Mouse (Mus musculus) forebrain, embryonic 14.5 days (tissue): Measurements from ENCODE around the gene Kif21a. TPM values are rescaled to one million over a fixed set of nuclear protein-coding genes. Genes with fewer than 3 reads are reported as not detected.

Experiments
- ATAC-seq: fragments of 200-750 bp; cut with Nextera tagmentation; 2 replicates; pipeline ENCODE4 v1.8.0; 2017; ENCODE audit warnings: mild to moderate bottlenecking, moderate library complexity
- DNase-seq: peaks from one replicate; pipeline ENCODE4 v3.0.0-alpha.2; 2015; ENCODE audit warnings: low spot score
- H3K27ac ChIP-seq: fragments of 300-500 bp; sonication (generic); 2 replicates; pipeline ENCODE4 v1.5.1; 2014; ENCODE audit warnings: low read depth, mild to moderate bottlenecking, control low read depth, low read length, moderate library complexity
- H3K27me3 ChIP-seq: fragments of 300-500 bp; sonication (generic); replicated peaks from 2 replicates; pipeline ENCODE4 v1.6.1; 2014; ENCODE audit warnings: low read length, control low read depth, mixed read lengths; ENCODE audit not compliant: control insufficient read depth, insufficient read depth
- H3K36me3 ChIP-seq: fragments of 300-500 bp; sonication (generic); 2 replicates; pipeline ENCODE4 v1.6.1; 2014; ENCODE audit warnings: low read length, control low read depth; ENCODE audit not compliant: control insufficient read depth, insufficient read depth
- H3K4me1 ChIP-seq: fragments of 300-500 bp; sonication (generic); 2 replicates; pipeline ENCODE4 v1.6.1; 2014; ENCODE audit warnings: antibody characterized with exemption, low read length, control low read depth; ENCODE audit not compliant: control insufficient read depth, insufficient read depth
- H3K4me2 ChIP-seq: fragments of 300-500 bp; sonication (generic); 2 replicates; pipeline ENCODE4 v1.6.1; 2014; ENCODE audit warnings: mild to moderate bottlenecking, control low read depth, low read length
- H3K4me3 ChIP-seq: fragments of 300-500 bp; sonication (generic); 2 replicates; pipeline ENCODE4 v1.5.1; 2014; ENCODE audit warnings: low read depth, low read length, control low read depth
- H3K9ac ChIP-seq: fragments of 300-500 bp; sonication (generic); 2 replicates; pipeline ENCODE4 v1.6.1; 2014; ENCODE audit warnings: mild to moderate bottlenecking, low read length, control low read depth, moderate library complexity
- H3K9me3 ChIP-seq: fragments of 300-500 bp; sonication (generic); replicated peaks from 2 replicates; pipeline ENCODE4 v1.6.1; 2016; ENCODE audit warnings: low read length, control low read depth, mixed read lengths; ENCODE audit not compliant: control insufficient read depth
- whole genome bisulfite sequencing: fragments of 180-500 bp; shearing (Covaris S2); extraction: QIAGEN DNeasy Blood & Tissue Kit; methylation state at CpG from one replicate; pipeline ENCODE4 v1.1.7; 2014; 5-methylcytosine and 5-hydroxymethylcytosine counted together
- polyA plus RNA-seq: library from polyadenylated mRNA; unstranded; fragments of >200 nt; fragmentation: Nextera tagmentation; extraction: Ambion mirVana; gene quantifications from 2 replicates; pipeline ENCODE4 v1.2.1, GENCODE M21; 2014

Gene Kif21a
- polyA plus RNA-seq, 1 experiment from 2014 or later: 50.3 TPM

- Histone ChIP-seq H3K9me3 (no peaks in the 10 kb centered on the region), H3K27me3 (no peaks in the 10 kb centered on the region), H3K4me1 (peaks cover 40% of the 10 kb centered on the region), H3K4me3 (no peak overlapping the region), H3K4me2 (no peak overlapping the region), H3K36me3 (no peaks in the 10 kb centered on the region), H3K9ac (no peak overlapping the region), H3K27ac (0 out of 2 replicates have a peak overlapping the region, but pooled peaks have one; percentile 23)
- 6% methylated on average over 4 of the region's 4 CpGs for WGBS
- peak; percentile 41 for DNase-seq
- ATAC-seq: 0 out of 2 replicates have a peak, but pooled peaks have one; percentile 18
Observed at GRCm38 (mm10) chr15:91010218-91010617, 39.5 kb downstream of the Kif21a start.

GRCm38 (mm10) chr15:91007123-91007830 lies 42.5 kb downstream of the Kif21a start:
- no peaks in the 10 kb centered on the region for H3K9me3 ChIP-seq
- H3K27me3 ChIP-seq: no peaks in the 10 kb centered on the region
- no peak overlapping the region for H3K4me2 ChIP-seq
- ATAC-seq: no peak
- H3K4me1 ChIP-seq: peaks cover 22% of the 10 kb centered on the region
- H3K27ac ChIP-seq: no peak overlapping the region
- no peaks in the 10 kb centered on the region for H3K36me3 ChIP-seq
- H3K4me3 ChIP-seq: no peak overlapping the region
- 95% methylated on average over 13 of the region's 13 CpGs for WGBS
- H3K9ac ChIP-seq: no peak overlapping the region
- no peak for DNase-seq

GRCm38 (mm10) chr15:91004726-91005125 lies 45.0 kb downstream of the Kif21a start:
- DNase-seq (no peak), ATAC-seq (no peak)
- no peaks in the 10 kb centered on the region for H3K9me3 ChIP-seq
- H3K27me3 ChIP-seq: no peaks in the 10 kb centered on the region
- no peak overlapping the region for H3K4me2 ChIP-seq
- H3K36me3 ChIP-seq: no peaks in the 10 kb centered on the region
- no peak overlapping the region for H3K4me3 ChIP-seq
- H3K27ac ChIP-seq: no peak overlapping the region
- no peak overlapping the region for H3K9ac ChIP-seq
- 89% methylated on average over 7 of the region's 7 CpGs for WGBS
- H3K4me1 ChIP-seq: peaks cover 17% of the 10 kb centered on the region

- WGBS: 37% methylated on average over 10 of the region's 10 CpGs
- peak; percentile 44; the same call in 1 of the 2 replicates for ATAC-seq
- no peak overlapping the region for H3K27ac ChIP-seq
- H3K4me3 ChIP-seq: no peak overlapping the region
- no peaks in the 10 kb centered on the region for H3K9me3 ChIP-seq
- peak overlapping the region; percentile 21; the same call in 1 of the 2 replicates for H3K4me2 ChIP-seq
- no peaks in the 10 kb centered on the region for H3K27me3 ChIP-seq
- peak overlapping the region; percentile 6; the same call in 1 of the 2 replicates for H3K9ac ChIP-seq
- peaks cover 17% of the 10 kb centered on the region for H3K4me1 ChIP-seq
- H3K36me3 ChIP-seq: peaks cover 16% of the 10 kb centered on the region
- peak; percentile 47 for DNase-seq
Observed at GRCm38 (mm10) chr15:91001037-91001616, 48.6 kb downstream of the Kif21a start.

GRCm38 (mm10) chr15:91000280-91001036 lies 49.3 kb downstream of the Kif21a start:
- Histone ChIP-seq H3K36me3 (peaks cover 22% of the 10 kb centered on the region), H3K4me1 (peaks cover 17% of the 10 kb centered on the region), H3K4me3 (no peak overlapping the region), H3K4me2 (peak overlapping the region; percentile 21), H3K27ac (peak overlapping the region; percentile 15), H3K9me3 (no peaks in the 10 kb centered on the region), H3K9ac (peak overlapping the region; percentile 6; the same call in 1 of the 2 replicates), H3K27me3 (no peaks in the 10 kb centered on the region)
- ATAC-seq (peak; percentile 40; the same call in 1 of the 2 replicates), DNase-seq (peak; percentile 46)
- WGBS: 29% methylated on average over 21 of the region's 21 CpGs

- 60% methylated on average over 2 of the region's 2 CpGs for WGBS
- H3K4me3 ChIP-seq: no peak overlapping the region
- no peaks in the 10 kb centered on the region for H3K4me1 ChIP-seq
- H3K36me3 ChIP-seq: peaks cover 74% of the 10 kb centered on the region
- H3K9ac ChIP-seq: no peak overlapping the region
- ATAC-seq (no peak), DNase-seq (peak; percentile 62)
- H3K4me2 ChIP-seq: no peak overlapping the region
- H3K27me3 ChIP-seq: no peaks in the 10 kb centered on the region
- no peaks in the 10 kb centered on the region for H3K9me3 ChIP-seq
- no peak overlapping the region for H3K27ac ChIP-seq
Observed at GRCm38 (mm10) chr15:90992871-90993270, 56.9 kb downstream of the Kif21a start.

GRCm38 (mm10) chr15:90992388-90992787 lies 57.4 kb downstream of the Kif21a start:
- no peak for ATAC-seq
- no peak overlapping the region for H3K4me3 ChIP-seq
- no peaks in the 10 kb centered on the region for H3K4me1 ChIP-seq
- no peak overlapping the region for H3K27ac ChIP-seq
- no peak overlapping the region for H3K9ac ChIP-seq
- H3K9me3 ChIP-seq: no peaks in the 10 kb centered on the region
- peaks cover 74% of the 10 kb centered on the region for H3K36me3 ChIP-seq
- H3K27me3 ChIP-seq: no peaks in the 10 kb centered on the region
- no peak overlapping the region for H3K4me2 ChIP-seq
- 90% methylated on average over 14 of the region's 14 CpGs for WGBS
- no peak for DNase-seq

- WGBS: 90% methylated on average over 4 of the region's 4 CpGs
- peaks cover 75% of the 10 kb centered on the region for H3K36me3 ChIP-seq
- no peak for DNase-seq
Observed at GRCm38 (mm10) chr15:90991843-90992242, 57.9 kb downstream of the Kif21a start.

More at GRCm38 (mm10) chr15:90991843-90992242, 57.9 kb downstream of the Kif21a start:
- Histone ChIP-seq H3K9ac (no peak overlapping the region), H3K27me3 (no peaks in the 10 kb centered on the region), H3K4me1 (no peaks in the 10 kb centered on the region), H3K4me3 (no peak overlapping the region), H3K27ac (no peak overlapping the region), H3K4me2 (no peak overlapping the region), H3K9me3 (no peaks in the 10 kb centered on the region)
- no peak for ATAC-seq
